Mouse (Mus musculus): ENCODE results near the gene Senp1. TPM values are rescaled to one million over a fixed set of nuclear protein-coding genes. Genes with fewer than 3 reads are reported as not detected.

The Senp1 gene
- polyA plus RNA-seq, 1 experiment from 2014 or later: 28.1 TPM

- H3K4me2 ChIP-seq (replicated peaks): no peak overlapping the region
- peaks cover 56% of the 10 kb centered on the region for H3K27me3 ChIP-seq
- no peaks in the 10 kb centered on the region for H3K9me3 ChIP-seq (replicated peaks)
- WGBS: 40% methylated on average over 7 of the region's 7 CpGs
- H3K9ac ChIP-seq: no peak overlapping the region
- no peaks in the 10 kb centered on the region for H3K36me3 ChIP-seq
- peaks cover 49% of the 10 kb centered on the region for H3K4me1 ChIP-seq
- no peak for ATAC-seq (ENCODE audit: insufficient number of reproducible peaks, low FRiP score, low TSS enrichment, low read depth)
- 0 out of 2 replicates have a peak overlapping the region, but pooled peaks have one; percentile 23 for H3K27ac ChIP-seq (replicated peaks)
- H3K4me3 ChIP-seq (replicated peaks): no peak overlapping the region
These were observed 93.6 kb downstream of the Senp1 start for GRCm38 (mm10) chr15:97999991-98000390.

- 51% methylated on average over 13 of the region's 13 CpGs for WGBS
- peaks cover 45% of the 10 kb centered on the region for H3K4me1 ChIP-seq
These were observed 94.0 kb downstream of the Senp1 start for GRCm38 (mm10) chr15:97999546-97999945.

GRCm38 (mm10) chr15:97996716-97997256 is 96.8 kb downstream of the Senp1 start:
- H3K36me3 ChIP-seq: no peaks in the 10 kb centered on the region
- peaks cover 30% of the 10 kb centered on the region for H3K27me3 ChIP-seq
- H3K4me1 ChIP-seq: peaks cover 34% of the 10 kb centered on the region
- no peaks in the 10 kb centered on the region for H3K9me3 ChIP-seq (replicated peaks)
- no peak for ATAC-seq (ENCODE audit: insufficient number of reproducible peaks, low FRiP score, low TSS enrichment, low read depth)
- H3K9ac ChIP-seq: no peak overlapping the region
- no peak overlapping the region for H3K4me2 ChIP-seq (replicated peaks)
- no peak overlapping the region for H3K4me3 ChIP-seq (replicated peaks)
- no peak overlapping the region for H3K27ac ChIP-seq (replicated peaks)
- 77% methylated on average over 13 of the region's 13 CpGs for WGBS

More at GRCm38 (mm10) chr15:97999546-97999945, 94.0 kb downstream of the Senp1 start:
- Histone ChIP-seq H3K9ac (no peak overlapping the region), H3K4me3 (replicated peaks) (no peak overlapping the region), H3K4me2 (replicated peaks) (no peak overlapping the region), H3K27me3 (peaks cover 51% of the 10 kb centered on the region), H3K9me3 (replicated peaks) (no peaks in the 10 kb centered on the region), H3K36me3 (no peaks in the 10 kb centered on the region), H3K27ac (replicated peaks) (0 out of 2 replicates have a peak overlapping the region, but pooled peaks have one; percentile 23)
- no peak for ATAC-seq (ENCODE audit: insufficient number of reproducible peaks, low FRiP score, low TSS enrichment, low read depth)

- WGBS: 4% methylated on average over 18 of the region's 18 CpGs
- peaks cover 49% of the 10 kb centered on the region for H3K4me1 ChIP-seq
- peak overlapping the region; percentile 32 for H3K4me3 ChIP-seq (replicated peaks)
- peak; percentile 92 for ATAC-seq (ENCODE audit: insufficient number of reproducible peaks, low FRiP score, low TSS enrichment, low read depth)
- peak overlapping the region; percentile 65 for H3K4me2 ChIP-seq (replicated peaks)
- no peaks in the 10 kb centered on the region for H3K27me3 ChIP-seq
- H3K9ac ChIP-seq: no peak overlapping the region; the same call in 1 of the 2 replicates
- H3K36me3 ChIP-seq: no peaks in the 10 kb centered on the region
- H3K9me3 ChIP-seq (replicated peaks): no peaks in the 10 kb centered on the region
- peak overlapping the region; percentile 87 for H3K27ac ChIP-seq (replicated peaks)
These were observed 100.7 kb downstream of the Senp1 start for GRCm38 (mm10) chr15:97992712-97993286.

GRCm38 (mm10) chr15:97992027-97992711 is 101.4 kb downstream of the Senp1 start:
- no peak for ATAC-seq (ENCODE audit: insufficient number of reproducible peaks, low FRiP score, low TSS enrichment, low read depth)
- H3K36me3 ChIP-seq: no peaks in the 10 kb centered on the region
- peak overlapping the region; percentile 87 for H3K27ac ChIP-seq (replicated peaks)
- H3K9me3 ChIP-seq (replicated peaks): no peaks in the 10 kb centered on the region
- peaks cover 48% of the 10 kb centered on the region for H3K4me1 ChIP-seq
- 41% methylated on average over 13 of the region's 13 CpGs for WGBS
- H3K4me3 ChIP-seq (replicated peaks): no peak overlapping the region
- H3K4me2 ChIP-seq (replicated peaks): peak overlapping the region; percentile 65
- H3K27me3 ChIP-seq: no peaks in the 10 kb centered on the region
- no peak overlapping the region for H3K9ac ChIP-seq

- Histone ChIP-seq H3K9ac (no peak overlapping the region), H3K27ac (replicated peaks) (peak overlapping the region; percentile 12; the same call in 1 of the 2 replicates), H3K36me3 (no peaks in the 10 kb centered on the region), H3K9me3 (replicated peaks) (no peaks in the 10 kb centered on the region), H3K4me3 (replicated peaks) (no peak overlapping the region), H3K4me2 (replicated peaks) (no peak overlapping the region), H3K4me1 (peaks cover 42% of the 10 kb centered on the region), H3K27me3 (no peaks in the 10 kb centered on the region)
- 33% methylated on average over 12 of the region's 12 CpGs for WGBS
- ATAC-seq (ENCODE audit: insufficient number of reproducible peaks, low FRiP score, low TSS enrichment, low read depth): no peak
These were observed 102.2 kb downstream of the Senp1 start for GRCm38 (mm10) chr15:97991285-97991895.

- peaks cover 40% of the 10 kb centered on the region for H3K4me1 ChIP-seq
- no peaks in the 10 kb centered on the region for H3K9me3 ChIP-seq (replicated peaks)
- H3K4me3 ChIP-seq (replicated peaks): no peak overlapping the region
- whole genome bisulfite sequencing: 23% methylated on average over 4 of the region's 4 CpGs
- H3K27ac ChIP-seq (replicated peaks): 0 out of 2 replicates have a peak overlapping the region, but pooled peaks have one; percentile 12
- H3K27me3 ChIP-seq: no peaks in the 10 kb centered on the region
- ATAC-seq (ENCODE audit: insufficient number of reproducible peaks, low FRiP score, low TSS enrichment, low read depth): no peak
- H3K9ac ChIP-seq: no peak overlapping the region
- H3K4me2 ChIP-seq (replicated peaks): no peak overlapping the region
- H3K36me3 ChIP-seq: no peaks in the 10 kb centered on the region
These were observed 102.8 kb downstream of the Senp1 start for GRCm38 (mm10) chr15:97990721-97991120.

GRCm38 (mm10) chr15:97990124-97990523 is 103.4 kb downstream of the Senp1 start:
- no peak; the same call in 1 of the 2 replicates for ATAC-seq (ENCODE audit: insufficient number of reproducible peaks, low FRiP score, low TSS enrichment, low read depth)
- Histone ChIP-seq H3K4me1 (peaks cover 40% of the 10 kb centered on the region), H3K4me2 (replicated peaks) (0 out of 2 replicates have a peak overlapping the region, but pooled peaks have one; percentile 8), H3K9ac (no peak overlapping the region), H3K36me3 (no peaks in the 10 kb centered on the region), H3K4me3 (replicated peaks) (no peak overlapping the region), H3K27ac (replicated peaks) (0 out of 2 replicates have a peak overlapping the region, but pooled peaks have one; percentile 34), H3K9me3 (replicated peaks) (no peaks in the 10 kb centered on the region), H3K27me3 (no peaks in the 10 kb centered on the region)
- WGBS: 3% methylated on average over 6 of the region's 6 CpGs

GRCm38 (mm10) chr15:97989544-97989943 is 104.0 kb downstream of the Senp1 start:
- no peak for ATAC-seq (ENCODE audit: insufficient number of reproducible peaks, low FRiP score, low TSS enrichment, low read depth)
- H3K4me2 ChIP-seq (replicated peaks): no peak overlapping the region
- H3K9ac ChIP-seq: no peak overlapping the region
- H3K27ac ChIP-seq (replicated peaks): 0 out of 2 replicates have a peak overlapping the region, but pooled peaks have one; percentile 35
- no peak overlapping the region for H3K4me3 ChIP-seq (replicated peaks)
- WGBS: 47% methylated on average over 1 of the region's 1 CpGs
- no peaks in the 10 kb centered on the region for H3K9me3 ChIP-seq (replicated peaks)
- H3K36me3 ChIP-seq: no peaks in the 10 kb centered on the region
- no peaks in the 10 kb centered on the region for H3K27me3 ChIP-seq
- H3K4me1 ChIP-seq: peaks cover 40% of the 10 kb centered on the region
